Mouse (Mus musculus) splenic B cell, adult 2 months (primary cell): Measurements from ENCODE around the gene Eipr1.

ENCODE experiments used
- DNase-seq: peaks from one replicate; pipeline ENCODE4 v3.0.0-alpha.2; 2011; ENCODE audit warnings: low read depth, low spot score
- H3K27me3 ChIP-seq: 2 replicates; pipeline ENCODE4 v1.6.1; 2012; ENCODE audit warnings: mild to moderate bottlenecking, low read length, moderate library complexity, mixed read lengths; ENCODE audit not compliant: control insufficient read depth, poor library complexity, insufficient read depth, severe bottlenecking
- H3K36me3 ChIP-seq: 2 replicates; pipeline ENCODE4 v1.6.1; 2012; ENCODE audit warnings: mild to moderate bottlenecking, low read length, moderate library complexity, mixed read lengths; ENCODE audit not compliant: control insufficient read depth, poor library complexity, insufficient read depth, severe bottlenecking

Gene Eipr1

GRCm38 (mm10) chr12:28863260-28863659 is 111.7 kb downstream of the Eipr1 start:
- no peaks in the 10 kb centered on the region for H3K27me3 ChIP-seq
- DNase-seq = no peak

DNA sequence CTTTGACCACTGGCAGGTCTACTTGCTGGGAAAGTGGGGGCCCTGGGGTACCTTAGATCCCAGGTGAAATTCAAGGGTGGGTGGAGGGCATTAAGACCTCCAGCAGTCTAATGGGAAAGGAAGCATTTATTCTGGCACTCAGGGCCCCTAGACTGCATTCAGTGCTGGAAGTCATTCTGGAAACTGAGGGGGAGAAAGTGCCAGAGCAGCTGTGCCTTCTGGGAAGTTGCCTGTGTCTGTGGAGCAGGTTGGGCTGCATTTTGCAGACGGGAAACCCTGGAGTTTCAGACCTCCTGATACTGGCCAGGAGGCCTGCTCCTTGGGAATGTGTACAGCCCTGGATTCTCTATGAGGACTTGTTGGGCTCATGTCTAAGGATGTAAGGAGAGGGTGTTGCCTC is 114.5 kb downstream of the Eipr1 start:
- Histone ChIP-seq H3K27me3 (no peaks in the 10 kb centered on the region), H3K36me3 (peaks cover 4% of the 10 kb centered on the region)
- no peak for DNase-seq

More at GRCm38 (mm10) chr12:28863260-28863659, 111.7 kb downstream of the Eipr1 start:
- H3K36me3 ChIP-seq = peaks cover 3% of the 10 kb centered on the region

DNA sequence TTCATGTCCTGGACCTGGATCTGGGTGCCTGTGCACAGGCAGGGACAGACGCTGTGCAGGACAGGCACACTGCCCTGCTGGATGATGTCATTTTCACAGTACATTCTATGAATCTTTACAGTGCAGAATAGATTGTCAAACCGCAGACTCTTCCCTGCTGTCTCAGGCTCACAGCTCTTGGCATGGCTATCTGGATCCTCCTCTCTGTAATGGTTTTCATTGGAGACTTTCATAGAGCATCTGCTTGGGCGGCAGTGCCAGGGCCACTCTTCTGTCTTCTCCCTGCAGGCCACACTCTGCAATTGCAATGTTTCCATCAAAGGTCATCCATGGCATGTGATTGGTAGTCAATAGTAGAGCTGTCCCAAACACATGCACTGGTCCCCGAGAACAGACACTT is 117.2 kb downstream of the Eipr1 start:
- DNase-seq = no peak
- Histone ChIP-seq H3K27me3 (no peaks in the 10 kb centered on the region), H3K36me3 (peaks cover 3% of the 10 kb centered on the region)

- H3K27me3 ChIP-seq = no peaks in the 10 kb centered on the region
- H3K36me3 ChIP-seq = peaks cover 1% of the 10 kb centered on the region; the same call in 1 of the 2 replicates
- DNase-seq = no peak
These were observed 120.7 kb downstream of the Eipr1 start for GRCm38 (mm10) chr12:28872271-28872670.

DNA sequence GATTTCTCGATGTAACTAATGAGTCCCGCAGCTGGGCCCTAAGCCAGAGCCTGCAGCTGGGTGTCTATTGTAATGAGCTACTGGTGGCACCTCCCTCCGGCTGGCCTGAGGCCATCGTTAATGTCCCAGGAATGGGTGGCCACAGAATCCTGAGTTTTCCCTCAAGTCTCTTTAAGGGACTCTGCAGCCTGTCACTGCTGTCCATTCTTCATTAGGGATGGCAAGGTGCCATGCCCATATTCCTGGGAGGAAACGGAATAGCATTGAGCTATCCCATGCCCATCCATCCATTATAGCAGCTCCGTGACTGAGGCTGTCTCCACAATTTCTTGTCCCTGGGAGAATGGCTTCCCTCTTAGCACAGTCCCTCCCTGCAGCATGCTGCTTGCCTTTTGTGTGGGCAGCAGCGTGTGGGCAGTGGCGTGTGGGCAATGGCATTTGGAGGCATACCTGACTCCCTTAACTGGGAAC is 123.2 kb downstream of the Eipr1 start:
- no peaks in the 10 kb centered on the region for H3K27me3 ChIP-seq
- H3K36me3 ChIP-seq = no peaks in the 10 kb centered on the region
- DNase-seq = no peak

GRCm38 (mm10) chr12:28875471-28875870 is 123.9 kb downstream of the Eipr1 start:
- H3K36me3 ChIP-seq = no peaks in the 10 kb centered on the region
- H3K27me3 ChIP-seq = no peaks in the 10 kb centered on the region
- no peak for DNase-seq

- no peaks in the 10 kb centered on the region for H3K36me3 ChIP-seq
- DNase-seq = no peak
- H3K27me3 ChIP-seq = no peaks in the 10 kb centered on the region
These were observed 128.9 kb downstream of the Eipr1 start for GRCm38 (mm10) chr12:28880471-28880870.

GRCm38 (mm10) chr12:28887712-28888111 is 136.1 kb downstream of the Eipr1 start:
- Histone ChIP-seq H3K27me3 (no peaks in the 10 kb centered on the region), H3K36me3 (no peaks in the 10 kb centered on the region)
- DNase-seq = no peak

GRCm38 (mm10) chr12:28889068-28889674 is 137.6 kb downstream of the Eipr1 start:
- Histone ChIP-seq H3K36me3 (no peaks in the 10 kb centered on the region), H3K27me3 (no peaks in the 10 kb centered on the region)
- no peak for DNase-seq

DNA sequence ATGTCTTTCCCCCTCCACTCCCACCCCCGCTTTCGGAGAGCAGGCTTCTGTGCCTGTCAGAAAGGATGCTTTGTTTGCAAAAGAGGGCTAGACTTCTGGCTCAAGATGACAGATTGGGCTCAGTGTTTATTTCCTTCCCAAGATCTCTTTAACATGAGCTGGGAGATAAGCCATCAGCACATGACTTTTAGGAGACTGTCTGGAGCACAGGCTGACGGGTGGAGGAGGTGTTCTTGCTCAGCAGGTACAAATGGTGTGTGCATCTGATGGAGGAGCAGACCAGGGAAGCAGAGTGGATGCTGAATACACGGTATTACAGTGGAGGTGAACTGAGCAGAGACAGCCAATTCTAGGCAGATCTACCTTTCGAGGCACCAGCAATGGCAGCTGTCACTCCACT is 139.9 kb downstream of the Eipr1 start:
- Histone ChIP-seq H3K27me3 (no peaks in the 10 kb centered on the region), H3K36me3 (no peaks in the 10 kb centered on the region)
- no peak for DNase-seq

- no peak for DNase-seq
- H3K36me3 ChIP-seq = no peaks in the 10 kb centered on the region
- no peaks in the 10 kb centered on the region for H3K27me3 ChIP-seq
These were observed 145.0 kb downstream of the Eipr1 start for GRCm38 (mm10) chr12:28896577-28896976.

- no peak for DNase-seq
- no peaks in the 10 kb centered on the region for H3K36me3 ChIP-seq
- H3K27me3 ChIP-seq = no peaks in the 10 kb centered on the region
These were observed 146.7 kb downstream of the Eipr1 start for GRCm38 (mm10) chr12:28898307-28898706.

DNA sequence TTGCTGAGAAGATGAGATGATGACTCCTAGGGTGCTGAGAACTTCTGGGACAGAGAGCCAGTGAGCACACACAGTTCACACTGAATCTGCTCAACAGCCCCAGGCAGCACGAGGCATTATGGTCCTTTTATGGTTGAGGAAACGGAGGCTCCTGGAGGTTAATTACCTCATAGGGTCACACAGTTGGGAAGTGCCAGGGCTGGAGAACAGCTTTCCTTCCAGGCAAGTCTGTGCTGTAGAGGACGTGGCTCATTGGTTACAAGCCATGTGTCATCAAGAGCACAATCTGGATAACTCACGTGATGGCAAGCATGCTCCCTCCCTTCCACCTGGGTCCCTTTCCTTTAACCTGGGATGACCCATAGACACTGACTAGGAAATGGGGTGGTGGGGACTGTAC is 148.1 kb downstream of the Eipr1 start:
- no peak for DNase-seq
- Histone ChIP-seq H3K27me3 (no peaks in the 10 kb centered on the region), H3K36me3 (no peaks in the 10 kb centered on the region)

GRCm38 (mm10) chr12:28900341-28900740 is 148.7 kb downstream of the Eipr1 start:
- DNase-seq = no peak
- no peaks in the 10 kb centered on the region for H3K27me3 ChIP-seq
- no peaks in the 10 kb centered on the region for H3K36me3 ChIP-seq

DNA sequence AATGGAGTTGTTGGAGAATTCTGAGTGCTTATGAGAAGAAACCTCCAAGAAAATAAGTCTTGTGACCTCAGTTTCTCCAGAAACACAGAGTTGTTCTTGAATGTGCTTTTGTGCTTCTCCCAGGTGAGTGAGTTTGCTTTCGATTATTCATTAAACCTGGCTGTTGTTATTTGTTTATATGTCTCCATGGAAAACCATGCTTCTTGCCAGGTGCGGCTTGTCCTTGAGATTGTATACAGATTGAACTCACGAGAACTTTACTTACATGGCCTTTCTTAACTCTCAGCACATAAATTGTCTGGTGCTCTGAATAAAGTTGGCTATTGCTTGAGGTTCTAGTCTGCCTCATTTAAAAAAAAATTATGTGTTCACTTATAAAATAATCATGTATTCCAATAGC is 150.5 kb downstream of the Eipr1 start:
- no peaks in the 10 kb centered on the region for H3K27me3 ChIP-seq
- DNase-seq = no peak
- H3K36me3 ChIP-seq = no peaks in the 10 kb centered on the region

- Histone ChIP-seq H3K27me3 (no peaks in the 10 kb centered on the region), H3K36me3 (no peaks in the 10 kb centered on the region)
- no peak for DNase-seq
These were observed 151.5 kb downstream of the Eipr1 start for GRCm38 (mm10) chr12:28903082-28903481.
